Mouse (Mus musculus): ENCODE measurements around the gene Cd2.
A peak's percentile ranks its signal among the peaks of the same experiment; 100 is the strongest.

Cd2 gene

GRCm38 (mm10) chr3:101275636-101276300 lies 12.0 kb downstream of the Cd2 start:
- no peak for DNase-seq (ENCODE audit: low read depth, low spot score)

GRCm38 (mm10) chr3:101274794-101275193 lies 12.9 kb downstream of the Cd2 start:
- DNase-seq (ENCODE audit: low read depth, low spot score) = no peak

GRCm38 (mm10) chr3:101274041-101274770 lies 13.5 kb downstream of the Cd2 start:
- no peak for DNase-seq (ENCODE audit: low read depth, low spot score)

GRCm38 (mm10) chr3:101272166-101272565 lies 15.6 kb downstream of the Cd2 start:
- DNase-seq (ENCODE audit: low read depth, low spot score) = no peak

GRCm38 (mm10) chr3:101270833-101271232 lies 16.9 kb downstream of the Cd2 start:
- no peak for DNase-seq (ENCODE audit: low read depth, low spot score)

- DNase-seq (ENCODE audit: low read depth, low spot score) = peak; percentile 37
Measured at GRCm38 (mm10) chr3:101268361-101268760, 19.4 kb downstream of the Cd2 start.

GRCm38 (mm10) chr3:101265561-101266091 lies 22.1 kb downstream of the Cd2 start:
- no peak for DNase-seq (ENCODE audit: low read depth, low spot score)

- no peak for DNase-seq (ENCODE audit: low read depth, low spot score)
Measured at GRCm38 (mm10) chr3:101258976-101259375, 28.8 kb downstream of the Cd2 start.

- no peak for DNase-seq (ENCODE audit: low read depth, low spot score)
Measured at GRCm38 (mm10) chr3:101256090-101256489, 31.6 kb downstream of the Cd2 start.

- DNase-seq (ENCODE audit: low read depth, low spot score) = no peak
Measured at GRCm38 (mm10) chr3:101252141-101252540, 35.6 kb downstream of the Cd2 start.

GRCm38 (mm10) chr3:101249846-101250245 lies 37.9 kb downstream of the Cd2 start:
- no peak for DNase-seq (ENCODE audit: low read depth, low spot score)

- no peak for DNase-seq (ENCODE audit: low read depth, low spot score)
Measured at GRCm38 (mm10) chr3:101245212-101245611, 42.5 kb downstream of the Cd2 start.

GRCm38 (mm10) chr3:101243002-101243401 lies 44.7 kb downstream of the Cd2 start:
- DNase-seq (ENCODE audit: low read depth, low spot score) = no peak

- DNase-seq (ENCODE audit: low read depth, low spot score) = no peak
Measured at GRCm38 (mm10) chr3:101241866-101242265, 45.9 kb downstream of the Cd2 start.

GRCm38 (mm10) chr3:101240859-101241258 lies 46.9 kb downstream of the Cd2 start:
- DNase-seq (ENCODE audit: low read depth, low spot score) = no peak

GRCm38 (mm10) chr3:101239236-101239635 lies 48.5 kb downstream of the Cd2 start:
- DNase-seq (ENCODE audit: low read depth, low spot score) = no peak

GRCm38 (mm10) chr3:101238695-101239094 lies 49.0 kb downstream of the Cd2 start:
- no peak for DNase-seq (ENCODE audit: low read depth, low spot score)

- no peak for DNase-seq (ENCODE audit: low read depth, low spot score)
Measured at GRCm38 (mm10) chr3:101236995-101237808, 50.5 kb downstream of the Cd2 start.

- no peak for DNase-seq (ENCODE audit: low read depth, low spot score)
Measured at GRCm38 (mm10) chr3:101236261-101236660, 51.5 kb downstream of the Cd2 start.

- DNase-seq (ENCODE audit: low read depth, low spot score) = no peak
Measured at GRCm38 (mm10) chr3:101235321-101235720, 52.4 kb downstream of the Cd2 start.

- DNase-seq (ENCODE audit: low read depth, low spot score) = no peak
Measured at GRCm38 (mm10) chr3:101233424-101233823, 54.3 kb downstream of the Cd2 start.

GRCm38 (mm10) chr3:101232570-101232969 lies 55.2 kb downstream of the Cd2 start:
- no peak for DNase-seq (ENCODE audit: low read depth, low spot score)
